Mouse (Mus musculus) cerebellum, adult 11 months (tissue): ENCODE measurements around the gene Astn1.

Experiments used
- DNase-seq: peaks from one replicate; pipeline ENCODE4 v3.0.0; 2022

Gene Astn1

GRCm38 (mm10) chr1:158361964-158362291 is at the start of gene Astn1:
Gene Astn1 (plus strand): TSS chr1:158362273.
- DNase-seq: no peak

GRCm38 (mm10) chr1:158323325-158323724 is 38.7 kb upstream of the Astn1 start:
- DNase-seq: no peak

- peak; percentile 42 for DNase-seq
Observed at GRCm38 (mm10) chr1:158328126-158328525, 33.9 kb upstream of the Astn1 start.

- no peak for DNase-seq
Observed at GRCm38 (mm10) chr1:158328839-158329238, 33.2 kb upstream of the Astn1 start.

GRCm38 (mm10) chr1:158343243-158343714 is 18.8 kb upstream of the Astn1 start:
- no peak for DNase-seq

- no peak for DNase-seq
Observed at GRCm38 (mm10) chr1:158353656-158354371, 8.3 kb upstream of the Astn1 start.

GRCm38 (mm10) chr1:158355177-158356050 is 6.7 kb upstream of the Astn1 start:
- peak; percentile 19 for DNase-seq

- peak; percentile 92 for DNase-seq
Observed at GRCm38 (mm10) chr1:158356051-158356461, 6.0 kb upstream of the Astn1 start, which contains the start of gene Brinp2. Gene Brinp2 (minus strand): TSS chr1:158356326.

- peak; percentile 55 for DNase-seq
Observed at GRCm38 (mm10) chr1:158362292-158363101, 424 bp downstream of the Astn1 start.

GRCm38 (mm10) chr1:158364461-158364860 is 2.4 kb downstream of the Astn1 start:
- DNase-seq: no peak

GRCm38 (mm10) chr1:158382277-158382676 is 20.2 kb downstream of the Astn1 start:
- DNase-seq: no peak

- no peak for DNase-seq
Observed at GRCm38 (mm10) chr1:158383210-158383609, 21.1 kb downstream of the Astn1 start.

GRCm38 (mm10) chr1:158385311-158385710 is 23.2 kb downstream of the Astn1 start:
- DNase-seq: no peak

- DNase-seq: no peak
Observed at GRCm38 (mm10) chr1:158386781-158387180, 24.7 kb downstream of the Astn1 start.

GRCm38 (mm10) chr1:158388995-158389394 is 26.9 kb downstream of the Astn1 start:
- no peak for DNase-seq

- DNase-seq: no peak
Observed at GRCm38 (mm10) chr1:158390693-158391092, 28.6 kb downstream of the Astn1 start.

- no peak for DNase-seq
Observed at GRCm38 (mm10) chr1:158397058-158397457, 35.0 kb downstream of the Astn1 start.

GRCm38 (mm10) chr1:158400898-158401297 is 38.8 kb downstream of the Astn1 start:
- DNase-seq: no peak

GRCm38 (mm10) chr1:158405899-158406769 is 44.1 kb downstream of the Astn1 start:
- no peak for DNase-seq

GRCm38 (mm10) chr1:158408124-158408523 is 46.1 kb downstream of the Astn1 start:
- no peak for DNase-seq

GRCm38 (mm10) chr1:158411146-158411545 is 49.1 kb downstream of the Astn1 start:
- no peak for DNase-seq

GRCm38 (mm10) chr1:158414198-158414597 is 52.1 kb downstream of the Astn1 start:
- no peak for DNase-seq
